Mouse (Mus musculus): ENCODE measurements at regions not wholly inside any gene's neighbourhood (a gene's known extent, or its start where the extent isn't known, plus 50 kb on each side); places are given as distances from the start of the nearest gene placed in this dataset.
"Not testable (repeated sequence)": the region's sequence is repeated elsewhere in the genome, so short reads cannot be mapped to it uniquely, and the experiment has no call there.

- Histone ChIP-seq H3K27ac (ENCODE audit: low read depth, low read length) (no peak overlapping the region), H3K4me2 (ENCODE audit: low read length) (no peak overlapping the region), H3K27me3 (replicated peaks; ENCODE audit: control insufficient read depth, insufficient read depth, low read length) (no peaks in the 10 kb centered on the region), H3K9me3 (replicated peaks; ENCODE audit: control insufficient read depth, low read length) (no peaks in the 10 kb centered on the region), H3K9ac (ENCODE audit: low read length) (no peak overlapping the region), H3K4me1 (ENCODE audit: control insufficient read depth, insufficient read depth, low read length) (no peaks in the 10 kb centered on the region), H3K36me3 (ENCODE audit: control insufficient read depth, insufficient read depth, low read length) (no peaks in the 10 kb centered on the region), H3K4me3 (ENCODE audit: low read depth, low read length) (no peak overlapping the region)
- no peak for DNase-seq (ENCODE audit: low spot score)
- 86% methylated on average over 4 of the region's 4 CpGs for WGBS
- 0 out of 2 replicates have a peak, but pooled peaks have one; percentile 34 for ATAC-seq
Measured at GRCm38 (mm10) chr12:48387724-48388123, 994.7 kb upstream of the Foxg1 start.

- DNase-seq (ENCODE audit: low spot score) (peak; percentile 48), ATAC-seq (peak; percentile 76)
- H3K4me2 ChIP-seq (ENCODE audit: low read length), result no peak overlapping the region
- no peaks in the 10 kb centered on the region for H3K36me3 ChIP-seq (ENCODE audit: control insufficient read depth, insufficient read depth, low read length)
- no peak overlapping the region for H3K9ac ChIP-seq (ENCODE audit: low read length)
- no peaks in the 10 kb centered on the region for H3K27me3 ChIP-seq (replicated peaks; ENCODE audit: control insufficient read depth, insufficient read depth, low read length)
- no peak overlapping the region for H3K27ac ChIP-seq (ENCODE audit: low read depth, low read length)
- H3K9me3 ChIP-seq (replicated peaks; ENCODE audit: control insufficient read depth, low read length), result no peaks in the 10 kb centered on the region
- no peak overlapping the region for H3K4me3 ChIP-seq (ENCODE audit: low read depth, low read length)
- 68% methylated on average over 5 of the region's 5 CpGs for WGBS
- H3K4me1 ChIP-seq (ENCODE audit: control insufficient read depth, insufficient read depth, low read length), result no peaks in the 10 kb centered on the region
Measured at GRCm38 (mm10) chr12:48388192-48388812, 994.2 kb upstream of the Foxg1 start.

- Histone ChIP-seq H3K4me3 (ENCODE audit: low read depth, low read length) (no peak overlapping the region), H3K36me3 (ENCODE audit: control insufficient read depth, insufficient read depth, low read length) (no peaks in the 10 kb centered on the region), H3K27me3 (replicated peaks; ENCODE audit: control insufficient read depth, insufficient read depth, low read length) (no peaks in the 10 kb centered on the region), H3K9ac (ENCODE audit: low read length) (no peak overlapping the region), H3K4me1 (ENCODE audit: control insufficient read depth, insufficient read depth, low read length) (no peaks in the 10 kb centered on the region), H3K4me2 (ENCODE audit: low read length) (no peak overlapping the region), H3K9me3 (replicated peaks; ENCODE audit: control insufficient read depth, low read length) (no peaks in the 10 kb centered on the region), H3K27ac (ENCODE audit: low read depth, low read length) (no peak overlapping the region)
- no peak for ATAC-seq
- 53% methylated on average over 4 of the region's 4 CpGs for WGBS
- peak; percentile 22 for DNase-seq (ENCODE audit: low spot score)
Measured at GRCm38 (mm10) chr12:48391008-48391407, 991.5 kb upstream of the Foxg1 start.

GRCm38 (mm10) chr12:48439333-48440046 lies 943.0 kb upstream of the Foxg1 start:
- H3K4me1 ChIP-seq (ENCODE audit: control insufficient read depth, insufficient read depth, low read length), result no peaks in the 10 kb centered on the region
- no peaks in the 10 kb centered on the region for H3K27me3 ChIP-seq (replicated peaks; ENCODE audit: control insufficient read depth, insufficient read depth, low read length)
- ATAC-seq (peak; percentile 75; the same call in 1 of the 2 replicates), DNase-seq (ENCODE audit: low spot score) (peak; percentile 52)
- no peak overlapping the region for H3K4me2 ChIP-seq (ENCODE audit: low read length)
- H3K9ac ChIP-seq (ENCODE audit: low read length), result no peak overlapping the region
- H3K9me3 ChIP-seq (replicated peaks; ENCODE audit: control insufficient read depth, low read length), result no peaks in the 10 kb centered on the region
- H3K4me3 ChIP-seq (ENCODE audit: low read depth, low read length), result no peak overlapping the region
- H3K27ac ChIP-seq (ENCODE audit: low read depth, low read length), result no peak overlapping the region
- no peaks in the 10 kb centered on the region for H3K36me3 ChIP-seq (ENCODE audit: control insufficient read depth, insufficient read depth, low read length)
- 74% methylated on average over 4 of the region's 4 CpGs for WGBS

- H3K9me3 ChIP-seq (replicated peaks; ENCODE audit: control insufficient read depth, low read length); H3K27ac ChIP-seq (ENCODE audit: low read depth, low read length); DNase-seq (ENCODE audit: low spot score); H3K27me3 ChIP-seq (replicated peaks; ENCODE audit: control insufficient read depth, insufficient read depth, low read length); ATAC-seq; H3K4me3 ChIP-seq (ENCODE audit: low read depth, low read length); H3K36me3 ChIP-seq (ENCODE audit: control insufficient read depth, insufficient read depth, low read length); H3K4me1 ChIP-seq (ENCODE audit: control insufficient read depth, insufficient read depth, low read length); H3K9ac ChIP-seq (ENCODE audit: low read length); H3K4me2 ChIP-seq (ENCODE audit: low read length): not testable (repeated sequence)
- 77% methylated on average over 3 of the region's 3 CpGs for WGBS
Measured at GRCm38 (mm10) chr12:48448719-48449118, 933.7 kb upstream of the Foxg1 start.

- H3K4me2 ChIP-seq (ENCODE audit: low read length), result no peak overlapping the region
- peaks cover 2% of the 10 kb centered on the region; the same call in 1 of the 2 replicates for H3K4me1 ChIP-seq (ENCODE audit: control insufficient read depth, insufficient read depth, low read length)
- ATAC-seq (no peak; the same call in 1 of the 2 replicates), DNase-seq (ENCODE audit: low spot score) (peak; percentile 42)
- no peaks in the 10 kb centered on the region for H3K27me3 ChIP-seq (replicated peaks; ENCODE audit: control insufficient read depth, insufficient read depth, low read length)
- H3K27ac ChIP-seq (ENCODE audit: low read depth, low read length), result no peak overlapping the region
- no peaks in the 10 kb centered on the region for H3K9me3 ChIP-seq (replicated peaks; ENCODE audit: control insufficient read depth, low read length)
- WGBS, result 39% methylated on average over 2 of the region's 2 CpGs
- no peaks in the 10 kb centered on the region for H3K36me3 ChIP-seq (ENCODE audit: control insufficient read depth, insufficient read depth, low read length)
- H3K9ac ChIP-seq (ENCODE audit: low read length), result no peak overlapping the region
- no peak overlapping the region for H3K4me3 ChIP-seq (ENCODE audit: low read depth, low read length)
Measured at GRCm38 (mm10) chr12:48462392-48462791, 920.1 kb upstream of the Foxg1 start.

GRCm38 (mm10) chr12:48500735-48501134 lies 881.7 kb upstream of the Foxg1 start:
- ATAC-seq (no peak), DNase-seq (ENCODE audit: low spot score) (no peak)
- Histone ChIP-seq H3K27ac (ENCODE audit: low read depth, low read length) (no peak overlapping the region), H3K4me2 (ENCODE audit: low read length) (no peak overlapping the region), H3K27me3 (replicated peaks; ENCODE audit: control insufficient read depth, insufficient read depth, low read length) (no peaks in the 10 kb centered on the region), H3K4me1 (ENCODE audit: control insufficient read depth, insufficient read depth, low read length) (no peaks in the 10 kb centered on the region), H3K36me3 (ENCODE audit: control insufficient read depth, insufficient read depth, low read length) (no peaks in the 10 kb centered on the region), H3K4me3 (ENCODE audit: low read depth, low read length) (no peak overlapping the region), H3K9me3 (replicated peaks; ENCODE audit: control insufficient read depth, low read length) (no peaks in the 10 kb centered on the region), H3K9ac (ENCODE audit: low read length) (no peak overlapping the region)
- 88% methylated on average over 3 of the region's 3 CpGs for whole genome bisulfite sequencing

- H3K27me3 ChIP-seq (replicated peaks; ENCODE audit: control insufficient read depth, insufficient read depth, low read length), result no peaks in the 10 kb centered on the region
- WGBS, result 82% methylated on average over 3 of the region's 3 CpGs
- H3K4me3 ChIP-seq (ENCODE audit: low read depth, low read length), result no peak overlapping the region
- DNase-seq (ENCODE audit: low spot score), result no peak
- H3K9ac ChIP-seq (ENCODE audit: low read length), result no peak overlapping the region
- ATAC-seq, result no peak
- no peaks in the 10 kb centered on the region for H3K9me3 ChIP-seq (replicated peaks; ENCODE audit: control insufficient read depth, low read length)
- no peaks in the 10 kb centered on the region for H3K4me1 ChIP-seq (ENCODE audit: control insufficient read depth, insufficient read depth, low read length)
- no peaks in the 10 kb centered on the region for H3K36me3 ChIP-seq (ENCODE audit: control insufficient read depth, insufficient read depth, low read length)
- no peak overlapping the region for H3K4me2 ChIP-seq (ENCODE audit: low read length)
- no peak overlapping the region for H3K27ac ChIP-seq (ENCODE audit: low read depth, low read length)
Measured at GRCm38 (mm10) chr12:48511594-48511993, 870.9 kb upstream of the Foxg1 start.

- H3K4me1 ChIP-seq (ENCODE audit: control insufficient read depth, insufficient read depth, low read length), result no peaks in the 10 kb centered on the region
- no peaks in the 10 kb centered on the region for H3K27me3 ChIP-seq (replicated peaks; ENCODE audit: control insufficient read depth, insufficient read depth, low read length)
- DNase-seq (ENCODE audit: low spot score) (no peak), ATAC-seq (no peak)
- 77% methylated on average over 3 of the region's 3 CpGs for WGBS
- no peak overlapping the region for H3K27ac ChIP-seq (ENCODE audit: low read depth, low read length)
- H3K4me3 ChIP-seq (ENCODE audit: low read depth, low read length), result no peak overlapping the region
- H3K36me3 ChIP-seq (ENCODE audit: control insufficient read depth, insufficient read depth, low read length), result no peaks in the 10 kb centered on the region
- H3K9me3 ChIP-seq (replicated peaks; ENCODE audit: control insufficient read depth, low read length), result no peaks in the 10 kb centered on the region
- H3K4me2 ChIP-seq (ENCODE audit: low read length), result no peak overlapping the region
- H3K9ac ChIP-seq (ENCODE audit: low read length), result no peak overlapping the region
Measured at GRCm38 (mm10) chr12:48512259-48512658, 870.2 kb upstream of the Foxg1 start.
